Mouse (Mus musculus) hindbrain, postnatal 0 days (tissue): ENCODE measurements around the gene Urad. TPM values are rescaled to one million over a fixed set of nuclear protein-coding genes. Genes with fewer than 3 reads are reported as not detected.

ENCODE experiments used
- ATAC-seq: fragments of 200-750 bp; cut with Nextera tagmentation; 2 replicates; pipeline ENCODE4 v1.8.0; 2017; ENCODE audit warnings: mild to moderate bottlenecking, moderate TSS enrichment, moderate library complexity
- DNase-seq: peaks from one replicate; pipeline ENCODE4 v3.0.0-alpha.2; 2015; ENCODE audit warnings: low spot score
- H3K27ac ChIP-seq: fragments of 300-500 bp; sonication (generic); 2 replicates; pipeline ENCODE4 v1.5.1; 2014; ENCODE audit warnings: mild to moderate bottlenecking
- H3K27me3 ChIP-seq: fragments of 300-500 bp; sonication (generic); 2 replicates; pipeline ENCODE4 v1.6.1; 2014; ENCODE audit warnings: low read length, mixed read lengths; ENCODE audit not compliant: insufficient read depth
- H3K36me3 ChIP-seq: fragments of 300-500 bp; sonication (generic); 2 replicates; pipeline ENCODE4 v1.6.1; 2014; ENCODE audit warnings: low read length, mixed read lengths; ENCODE audit not compliant: insufficient read depth
- H3K4me1 ChIP-seq: fragments of 300-500 bp; sonication (generic); 2 replicates; pipeline ENCODE4 v1.6.1; 2014; ENCODE audit warnings: antibody characterized with exemption, low read length, mixed read lengths; ENCODE audit not compliant: insufficient read depth
- H3K4me2 ChIP-seq: fragments of 300-500 bp; sonication (generic); 2 replicates; pipeline ENCODE4 v1.6.1; 2014; ENCODE audit warnings: low read depth, mild to moderate bottlenecking, low read length, moderate library complexity, mixed read lengths
- H3K4me3 ChIP-seq: fragments of 300-500 bp; sonication (generic); 2 replicates; pipeline ENCODE4 v1.5.1; 2014; ENCODE audit warnings: low read length
- H3K9ac ChIP-seq: fragments of 300-500 bp; sonication (generic); replicated peaks from 2 replicates; pipeline ENCODE4 v1.6.1; 2014; ENCODE audit warnings: mild to moderate bottlenecking, low read length, moderate library complexity, mixed read lengths
- H3K9me3 ChIP-seq: fragments of 300-500 bp; sonication (generic); 2 replicates; pipeline ENCODE4 v1.6.1; 2016; ENCODE audit warnings: low read length, mixed read lengths
- CTCF ChIP-seq: IDR thresholded peaks from 2 replicates; pipeline ENCODE4 v1.5.1; 2016; ENCODE audit warnings: antibody characterized with exemption, control low read depth, low read depth
- WGBS: fragments of 180-500 bp; shearing (Covaris S2); extraction: QIAGEN DNeasy Blood & Tissue Kit; methylation state at CpG from one replicate; pipeline ENCODE4 v1.1.7; 2014; 5-methylcytosine and 5-hydroxymethylcytosine counted together
- polyA plus RNA-seq: library from polyadenylated mRNA; unstranded; fragments of >200 nt; fragmentation: Nextera tagmentation; extraction: Ambion mirVana; gene quantifications from 2 replicates; pipeline ENCODE4 v1.2.1, GENCODE M21; 2015
- total RNA-seq: library from RNA; depleted of rRNA; stranded (reverse); fragments of >200 nt; gene quantifications from 2 replicates; pipeline ENCODE4 v1.2.3, GENCODE M21; 2014

Urad gene
- total and polyA plus RNA-seq, 2 experiments from 2014 or later: not detected

DNA sequence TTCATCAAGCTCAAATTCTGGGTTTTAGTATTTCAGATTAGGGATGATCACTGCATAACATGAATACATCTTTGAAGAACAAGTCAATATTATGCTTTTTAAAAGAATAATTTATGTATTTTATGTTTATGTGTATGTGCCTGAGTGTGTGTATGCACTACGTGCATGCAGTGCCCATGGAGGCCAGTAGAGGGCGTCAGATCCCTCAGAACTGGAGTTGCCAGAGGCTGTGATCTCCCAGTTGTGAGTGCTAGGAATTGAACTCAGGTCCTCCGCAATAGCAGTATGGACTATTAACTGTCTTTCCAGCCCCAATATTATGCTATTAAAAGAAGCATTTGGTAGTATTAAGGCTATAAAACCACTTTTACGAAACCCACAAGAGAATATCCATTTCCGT, 5.4 kb upstream of the Urad start:
- ATAC-seq: no peak
- Histone ChIP-seq H3K4me3 (no peak overlapping the region), H3K27me3 (peaks cover 3% of the 10 kb centered on the region; the same call in 1 of the 2 replicates), H3K9ac (no peak overlapping the region), H3K36me3 (no peaks in the 10 kb centered on the region), H3K27ac (no peak overlapping the region), H3K9me3 (no peaks in the 10 kb centered on the region), H3K4me1 (no peaks in the 10 kb centered on the region), H3K4me2 (no peak overlapping the region)
- no peak for TF ChIP-seq CTCF
- DNase-seq: no peak
- 88% methylated on average over 5 of the region's 5 CpGs for WGBS

DNA sequence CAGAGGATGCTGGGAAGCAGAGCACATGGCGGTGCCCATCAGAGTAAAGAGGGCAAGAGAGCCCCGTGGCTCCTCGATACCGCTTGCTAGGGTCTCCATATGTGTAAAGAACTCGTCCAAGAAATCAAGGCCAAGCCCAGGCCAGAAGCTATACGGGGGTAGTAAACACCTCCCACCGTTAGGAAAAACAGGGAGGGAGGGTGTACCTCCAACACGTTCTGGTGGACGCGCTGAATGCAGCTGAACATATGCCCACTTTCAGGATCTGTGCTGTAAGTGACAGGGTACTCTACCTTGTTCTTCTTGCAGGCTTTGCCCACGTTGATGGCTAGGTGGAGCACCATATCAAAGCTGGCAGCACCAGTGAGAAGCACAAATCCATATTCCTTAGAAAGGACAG, 3.7 kb upstream of the Urad start:
- Histone ChIP-seq H3K4me1 (no peaks in the 10 kb centered on the region), H3K27me3 (peaks cover 18% of the 10 kb centered on the region; the same call in 1 of the 2 replicates), H3K36me3 (no peaks in the 10 kb centered on the region), H3K4me2 (no peak overlapping the region), H3K4me3 (no peak overlapping the region), H3K9me3 (no peaks in the 10 kb centered on the region), H3K27ac (no peak overlapping the region), H3K9ac (no peak overlapping the region)
- DNase-seq: no peak
- no peak for TF ChIP-seq CTCF
- no peak for ATAC-seq
- WGBS: 70% methylated on average over 11 of the region's 11 CpGs

DNA sequence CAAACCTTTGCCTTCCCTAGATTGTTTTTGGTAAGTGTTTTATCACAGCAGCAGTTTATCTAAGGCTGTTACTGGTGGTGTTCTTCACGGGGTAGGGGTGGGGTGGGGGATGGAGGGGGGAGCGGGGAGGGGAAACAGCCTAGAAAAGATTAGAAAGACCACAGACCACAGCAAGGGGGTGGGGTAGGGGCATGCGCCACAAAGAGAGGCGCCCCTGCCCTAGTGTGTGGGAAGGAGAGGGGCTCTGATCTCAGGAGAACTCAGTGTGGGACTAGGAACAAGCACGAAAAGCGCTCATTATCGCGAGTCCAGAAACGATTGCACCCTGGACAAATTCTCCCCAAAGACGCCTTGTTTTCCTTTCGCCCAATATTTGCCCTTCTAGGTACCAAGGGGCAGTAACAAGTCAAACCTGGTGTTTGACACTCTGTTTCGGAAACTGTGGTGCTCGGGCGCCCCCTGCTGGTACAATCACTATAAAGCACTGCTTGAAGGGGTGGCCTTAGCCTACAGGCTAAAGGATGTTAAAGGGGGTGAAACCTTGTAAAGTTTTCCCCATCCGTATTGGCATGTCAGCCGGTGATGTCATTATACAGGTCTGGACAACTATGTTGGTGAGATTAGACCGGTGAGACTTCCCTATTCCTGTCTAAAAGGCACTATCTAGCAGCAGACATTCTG, 1.1 kb upstream of the Urad start:
- ATAC-seq: peak; percentile 12; the same call in 1 of the 2 replicates
- H3K27me3 ChIP-seq: peaks cover 32% of the 10 kb centered on the region
- TF ChIP-seq CTCF: peak; percentile 82
- H3K9ac ChIP-seq: no peak overlapping the region
- no peaks in the 10 kb centered on the region for H3K4me1 ChIP-seq
- peak; percentile 75 for DNase-seq
- no peaks in the 10 kb centered on the region for H3K9me3 ChIP-seq
- no peak overlapping the region for H3K4me2 ChIP-seq
- H3K4me3 ChIP-seq: no peak overlapping the region
- 20% methylated on average over 17 of the region's 17 CpGs for WGBS
- no peak overlapping the region for H3K27ac ChIP-seq
- H3K36me3 ChIP-seq: no peaks in the 10 kb centered on the region

DNA sequence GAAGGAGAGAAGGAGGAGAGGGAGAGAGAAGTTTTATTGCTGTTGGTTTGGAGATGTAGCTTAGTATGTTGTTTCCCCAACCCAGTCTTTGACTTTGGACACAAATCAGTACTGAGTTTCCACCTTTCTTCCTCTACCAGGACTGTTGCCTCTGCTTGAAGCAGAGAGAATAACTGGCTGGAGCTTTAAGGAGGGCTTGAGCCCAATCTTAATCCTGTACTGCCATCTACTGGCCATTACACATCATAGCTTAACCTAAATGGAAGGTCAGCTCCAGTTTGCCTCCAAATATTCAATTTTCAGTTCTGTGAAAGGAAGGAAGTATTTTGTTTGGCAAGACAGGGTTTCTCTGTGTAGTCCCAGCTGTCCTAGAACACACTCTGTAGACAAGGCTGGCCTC, 2.6 kb downstream of the Urad start:
- Histone ChIP-seq H3K4me3 (no peak overlapping the region), H3K27me3 (peaks cover 69% of the 10 kb centered on the region), H3K9ac (no peak overlapping the region), H3K9me3 (no peaks in the 10 kb centered on the region), H3K4me2 (no peak overlapping the region), H3K27ac (no peak overlapping the region), H3K36me3 (no peaks in the 10 kb centered on the region), H3K4me1 (no peaks in the 10 kb centered on the region)
- TF ChIP-seq CTCF: peak; percentile 90
- peak; percentile 68; the same call in 1 of the 2 replicates for ATAC-seq
- DNase-seq: peak; percentile 91

DNA sequence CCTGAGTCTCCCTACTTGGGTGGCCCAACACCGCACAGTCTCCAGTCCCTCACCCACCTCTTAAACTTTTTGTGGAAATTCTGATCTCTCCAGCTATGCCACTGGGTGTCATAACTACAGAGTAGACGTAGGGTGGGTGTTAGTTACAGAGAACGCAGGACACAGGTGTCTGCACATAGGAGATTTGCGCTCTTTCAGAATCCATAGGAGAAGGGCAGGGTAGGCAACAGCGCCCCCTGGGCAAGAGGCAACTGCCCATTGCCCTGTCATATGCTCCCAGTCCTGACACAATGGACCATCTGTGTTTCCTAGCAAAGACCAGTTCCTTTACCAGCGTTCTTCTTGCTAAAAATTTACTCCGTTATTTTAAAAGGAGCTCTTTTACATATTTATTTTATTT, 4.2 kb downstream of the Urad start:
- 18% methylated on average over 7 of the region's 7 CpGs for WGBS
- H3K4me1 ChIP-seq: no peaks in the 10 kb centered on the region

DNA sequence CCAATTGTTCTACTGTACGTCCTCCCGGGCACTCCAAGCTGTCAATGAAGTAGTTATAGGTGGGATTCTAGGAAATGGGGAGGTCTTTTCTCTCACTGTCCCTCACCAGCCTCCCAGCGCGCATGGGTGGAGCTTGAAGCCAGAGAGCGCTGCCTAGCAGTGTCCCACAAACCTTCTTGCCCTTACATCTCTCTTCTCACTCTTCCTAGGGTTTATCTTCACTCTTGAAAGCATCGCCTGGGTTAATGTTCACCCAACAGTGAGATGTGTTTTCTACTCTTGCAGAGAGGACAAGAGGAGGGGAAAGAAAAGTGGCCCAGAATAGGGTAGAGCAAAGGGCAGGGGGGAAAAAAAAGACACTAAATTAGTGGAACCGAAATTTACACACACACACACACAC, 4.9 kb downstream of the Urad start:
- Histone ChIP-seq H3K9me3 (no peaks in the 10 kb centered on the region), H3K4me3 (no peak overlapping the region), H3K9ac (no peak overlapping the region), H3K36me3 (no peaks in the 10 kb centered on the region), H3K27me3 (peaks cover 85% of the 10 kb centered on the region), H3K4me2 (no peak overlapping the region), H3K4me1 (no peaks in the 10 kb centered on the region), H3K27ac (no peak overlapping the region)
- no peak for DNase-seq
- 3% methylated on average over 7 of the region's 7 CpGs for WGBS
- no peak for TF ChIP-seq CTCF
- no peak for ATAC-seq

More for the DNA sequence above, 4.2 kb downstream of the Urad start:
- DNase-seq (no peak), ATAC-seq (no peak)
- H3K36me3 ChIP-seq: no peaks in the 10 kb centered on the region
- H3K4me3 ChIP-seq: no peak overlapping the region
- no peaks in the 10 kb centered on the region for H3K9me3 ChIP-seq
- H3K27ac ChIP-seq: no peak overlapping the region
- TF ChIP-seq CTCF: peak; percentile 37
- no peak overlapping the region for H3K9ac ChIP-seq
- no peak overlapping the region for H3K4me2 ChIP-seq
- peaks cover 85% of the 10 kb centered on the region for H3K27me3 ChIP-seq

DNA sequence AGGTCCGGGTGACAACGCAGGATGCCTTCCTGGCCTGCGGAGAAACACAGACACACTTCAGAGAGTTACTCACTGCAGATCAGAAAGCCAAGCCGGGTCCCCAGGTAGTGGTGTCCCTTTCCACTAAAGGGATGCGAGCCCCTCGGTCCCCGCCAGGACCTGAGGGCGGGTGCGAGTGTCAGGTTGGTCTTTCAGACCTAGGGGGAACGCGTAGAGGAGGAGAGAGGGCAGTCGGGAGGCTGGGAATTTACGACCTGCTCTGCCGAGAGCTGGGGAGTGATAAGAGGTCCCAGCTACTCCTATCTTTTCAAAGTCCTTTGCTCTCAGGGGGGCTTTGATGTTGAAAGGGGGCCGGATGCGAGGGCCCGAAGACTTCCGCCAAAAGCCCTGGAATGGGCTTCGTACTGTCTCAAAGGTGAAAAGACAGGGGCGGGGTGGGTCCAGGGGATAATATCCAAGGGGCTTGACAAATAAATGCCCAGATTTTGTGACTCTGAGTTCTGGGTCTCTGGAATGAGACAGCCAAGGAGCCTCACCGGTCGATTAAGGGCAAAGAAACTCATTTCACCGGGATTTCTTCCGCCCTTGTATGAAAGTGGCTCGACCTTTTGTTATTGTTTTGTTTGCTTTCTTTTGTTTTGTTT, 6.7 kb downstream of the Urad start:
- Histone ChIP-seq H3K4me1 (no peaks in the 10 kb centered on the region), H3K27ac (no peak overlapping the region), H3K27me3 (peaks cover 90% of the 10 kb centered on the region), H3K9me3 (no peaks in the 10 kb centered on the region), H3K4me2 (peak overlapping the region; percentile 22; the same call in 1 of the 2 replicates), H3K4me3 (peak overlapping the region; percentile 8; the same call in 1 of the 2 replicates), H3K36me3 (no peaks in the 10 kb centered on the region), H3K9ac (no peak overlapping the region)
- WGBS: 1% methylated on average over 25 of the region's 25 CpGs
- DNase-seq (no peak), ATAC-seq (no peak)
- TF ChIP-seq CTCF: no peak
